Mouse (Mus musculus): ENCODE measurements around the gene Slc25a1. TPM values are rescaled to one million over a fixed set of nuclear protein-coding genes. Genes with fewer than 3 reads are reported as not detected.

Slc25a1 gene
- polyA plus RNA-seq, 1 experiment from 2014 or later, result 25.4 TPM

DNA sequence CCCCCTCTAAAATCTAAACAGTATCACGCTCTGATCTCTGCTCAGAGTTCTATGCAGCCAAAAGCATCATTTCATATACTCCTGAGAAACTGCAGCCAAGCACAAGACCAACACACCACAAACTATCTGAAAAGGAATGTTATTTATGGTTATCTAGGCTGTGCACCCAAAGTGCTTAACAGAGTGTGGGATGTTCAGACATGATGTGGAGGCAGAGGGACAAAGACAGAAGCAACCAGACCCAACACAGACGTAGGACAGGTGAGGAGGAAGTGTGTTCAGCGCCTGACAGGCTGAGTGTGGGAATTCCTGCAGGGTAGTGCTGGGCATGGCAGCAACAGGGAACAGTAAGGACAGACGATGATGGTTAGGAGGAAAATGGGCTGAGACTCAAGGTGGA, 48.4 kb downstream of the Slc25a1 start:
- 81% methylated on average over 4 of the region's 4 CpGs for WGBS
- Histone ChIP-seq H3K27ac (replicated peaks in 1 of 2; ENCODE audit: control insufficient read depth in 1 of 2, insufficient read depth in 1 of 2, low read depth in 2 of 2, low read length in 2 of 2) (no peak overlapping the region), H3K4me1 (ENCODE audit: control insufficient read depth in 2 of 2, insufficient read depth in 2 of 2, low read length in 2 of 2) (peaks cover 11 to 27% of the 10 kb centered on the region in 2 experiments), H3K27me3 (ENCODE audit: control insufficient read depth, insufficient read depth, low read length) (no peaks in the 10 kb centered on the region), H3K9me3 (ENCODE audit: control insufficient read depth, low read length) (no peaks in the 10 kb centered on the region), H3K36me3 (ENCODE audit: control insufficient read depth, insufficient read depth, low read length) (peaks cover 8% of the 10 kb centered on the region; the same call in 1 of the 2 replicates), H3K4me2 (ENCODE audit: low read length) (no peak overlapping the region), H3K9ac (ENCODE audit: low read length) (no peak overlapping the region), H3K4me3 (ENCODE audit: control insufficient read depth in 1 of 2, insufficient read depth in 1 of 2, low read depth in 1 of 2, low read length in 2 of 2) (no peak overlapping the region)
- ATAC-seq (ENCODE audit: insufficient number of reproducible peaks, insufficient read depth, low FRiP score, low read depth), result no peak

DNA sequence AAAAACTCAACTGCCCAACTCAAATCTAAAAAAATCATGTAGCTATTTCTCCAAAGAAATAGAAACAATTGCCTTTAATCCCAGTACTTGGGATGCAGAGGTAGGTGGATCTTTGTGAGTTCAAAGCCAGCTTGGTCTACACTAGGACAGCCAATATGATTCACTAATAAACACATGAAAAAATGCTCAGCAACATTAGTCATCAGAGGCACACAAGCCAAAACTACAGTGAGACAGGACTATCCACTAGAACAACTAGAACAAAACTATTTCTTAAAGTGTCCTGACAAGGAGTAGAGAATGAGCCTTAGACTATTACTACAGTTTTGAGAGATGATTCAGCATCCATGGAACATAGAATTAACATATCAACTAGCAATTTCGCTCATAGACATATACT, 51.9 kb downstream of the Slc25a1 start:
- WGBS, result 90% methylated on average over 1 of the region's 1 CpGs
- H3K4me2 ChIP-seq (ENCODE audit: low read length), result no peak overlapping the region
- peaks cover 18 to 45% of the 10 kb centered on the region in 2 experiments for H3K4me1 ChIP-seq (ENCODE audit: control insufficient read depth in 2 of 2, insufficient read depth in 2 of 2, low read length in 2 of 2)
- H3K9ac ChIP-seq (ENCODE audit: low read length), result no peak overlapping the region
- ATAC-seq (ENCODE audit: insufficient number of reproducible peaks, insufficient read depth, low FRiP score, low read depth), result no peak
- H3K4me3 ChIP-seq (ENCODE audit: control insufficient read depth in 1 of 2, insufficient read depth in 1 of 2, low read depth in 1 of 2, low read length in 2 of 2), result no peak overlapping the region
- H3K27ac ChIP-seq (replicated peaks in 1 of 2; ENCODE audit: control insufficient read depth in 1 of 2, insufficient read depth in 1 of 2, low read depth in 2 of 2, low read length in 2 of 2), result no peak overlapping the region
- no peaks in the 10 kb centered on the region for H3K27me3 ChIP-seq (ENCODE audit: control insufficient read depth, insufficient read depth, low read length)
- peaks cover 9% of the 10 kb centered on the region for H3K36me3 ChIP-seq (ENCODE audit: control insufficient read depth, insufficient read depth, low read length)
- H3K9me3 ChIP-seq (ENCODE audit: control insufficient read depth, low read length), result no peaks in the 10 kb centered on the region

Other genes starting within 250 kb of the Slc25a1 start
- gene Med15, start 195.3 kb downstream of the Slc25a1 start, polyA plus RNA-seq (2014; fragmentation: Nextera tagmentation; extraction: Ambion mirVana), result 26.8 and 31.6 TPM in 2 replicates
- 42.0 and 43.6 TPM in 2 replicates for gene Klhl22, start 168.6 kb downstream of the Slc25a1 start, polyA plus RNA-seq (2014; fragmentation: Nextera tagmentation; extraction: Ambion mirVana)
- gene Scarf2, start 130.9 kb downstream of the Slc25a1 start, polyA plus RNA-seq (2014; fragmentation: Nextera tagmentation; extraction: Ambion mirVana), result 7.9 and 11.1 TPM in 2 replicates
- gene B830017H08Rik, start 95.1 kb downstream of the Slc25a1 start, polyA plus RNA-seq (2014; fragmentation: Nextera tagmentation; extraction: Ambion mirVana), result not detected in 2 replicates
- 1.0 and 1.3 TPM in 2 replicates for gene Car15, start 89.9 kb downstream of the Slc25a1 start, polyA plus RNA-seq (2014; fragmentation: Nextera tagmentation; extraction: Ambion mirVana)
- gene Gm20518, start 36.5 kb downstream of the Slc25a1 start, polyA plus RNA-seq (2014; fragmentation: Nextera tagmentation; extraction: Ambion mirVana), result 0.39 TPM in 1 of 2 replicates, not detected in the other
- gene Tssk1, start 34.0 kb downstream of the Slc25a1 start, polyA plus RNA-seq (2014; fragmentation: Nextera tagmentation; extraction: Ambion mirVana), result not detected in 2 replicates
- gene Dgcr2, start 29.7 kb downstream of the Slc25a1 start, polyA plus RNA-seq (2014; fragmentation: Nextera tagmentation; extraction: Ambion mirVana), result 45.1 and 49.7 TPM in 2 replicates
- not detected in 2 replicates for gene Tssk2, start 29.6 kb downstream of the Slc25a1 start, polyA plus RNA-seq (2014; fragmentation: Nextera tagmentation; extraction: Ambion mirVana)
- gene Ess2, start 16.9 kb downstream of the Slc25a1 start, polyA plus RNA-seq (2014; fragmentation: Nextera tagmentation; extraction: Ambion mirVana), result 25.0 and 27.4 TPM in 2 replicates
- gene Gsc2, start 13.2 kb downstream of the Slc25a1 start, polyA plus RNA-seq (2014; fragmentation: Nextera tagmentation; extraction: Ambion mirVana), result not detected in 2 replicates
- not detected in 2 replicates for gene Vpreb2, start 52.2 kb upstream of the Slc25a1 start, polyA plus RNA-seq (2014; fragmentation: Nextera tagmentation; extraction: Ambion mirVana)
- 58.5 and 64.2 TPM in 2 replicates for gene Dgcr6, start 124.6 kb upstream of the Slc25a1 start, polyA plus RNA-seq (2014; fragmentation: Nextera tagmentation; extraction: Ambion mirVana)
- gene Prodh, start 162.0 kb upstream of the Slc25a1 start, polyA plus RNA-seq (2014; fragmentation: Nextera tagmentation; extraction: Ambion mirVana), result 6.9 and 7.4 TPM in 2 replicates
- gene Rtn4r, start 199.4 kb upstream of the Slc25a1 start, polyA plus RNA-seq (2014; fragmentation: Nextera tagmentation; extraction: Ambion mirVana), result 0.43 and 1.00 TPM in 2 replicates

Data from heart, embryonic 14.5 days (tissue).